Mouse (Mus musculus): ENCODE results near the gene Vegfd. TPM values are rescaled to one million over a fixed set of nuclear protein-coding genes. Genes with fewer than 3 reads are reported as not detected.

The Vegfd gene
- not detected for polyA plus RNA-seq (2017; shearing (Covaris generic))

DNA sequence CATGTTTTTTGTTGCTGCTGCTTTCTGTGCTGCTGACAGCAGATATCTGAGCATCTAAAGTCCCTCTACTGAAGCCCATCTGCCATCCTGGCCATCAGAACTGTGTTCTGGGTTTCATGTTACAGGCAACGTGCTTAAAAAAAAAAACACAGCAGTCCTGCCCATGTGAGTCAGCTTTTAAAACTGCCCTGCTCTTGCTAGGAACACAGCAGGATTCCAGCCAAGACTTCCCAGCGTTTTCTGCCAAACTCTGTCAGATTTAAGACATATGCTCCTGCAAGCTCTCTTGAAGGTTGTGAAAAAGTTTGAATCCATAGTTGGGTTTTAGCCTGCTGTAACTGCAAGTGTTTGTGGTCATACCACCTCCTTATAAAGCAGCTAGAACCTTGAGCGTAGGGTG lies at the start of gene Vegfd:
Gene Vegfd, plus strand, starts transcription at position 298 of the 400 bp plus-strand sequence.

GRCm38 (mm10) chrX:164419471-164419939 lies 46.3 kb downstream of the Vegfd start, which contains the start of gene Piga:
Gene Piga (plus strand): TSS chrX:164419787.

GRCm38 (mm10) chrX:164436709-164437108 lies 63.5 kb downstream of the Vegfd start, which contains the start of gene Asb11:
Gene Asb11 (plus strand): TSS chrX:164436994.

Other genes with a start within 250 kb of the Vegfd start
- under 1 TPM in 1 of 2 experiments, not detected in 1; 0.11 TPM for gene Ace2, start 234.0 kb upstream of the Vegfd start, polyA plus RNA-seq (2017; shearing (Covaris generic))
- under 1 TPM in 1 of 2 experiments, not detected in 1; 0.17 TPM for gene Bmx, start 115.2 kb upstream of the Vegfd start, polyA plus RNA-seq (2017; shearing (Covaris generic))
- not detected for gene Pir, start 104.0 kb upstream of the Vegfd start, polyA plus RNA-seq (2017; shearing (Covaris generic))
- gene Piga, start 46.4 kb downstream of the Vegfd start, polyA plus RNA-seq (2017; shearing (Covaris generic)), result 1 to 10 TPM; 5.9 to 9.7 TPM
- gene Asb11, start 63.6 kb downstream of the Vegfd start, polyA plus RNA-seq (2017; shearing (Covaris generic)), result not detected
- gene Asb9, start 132.9 kb downstream of the Vegfd start, polyA plus RNA-seq (2017; shearing (Covaris generic)), result not detected